Mouse (Mus musculus): ENCODE measurements around the gene Exoc8. TPM values are rescaled to one million over a fixed set of nuclear protein-coding genes. Genes with fewer than 3 reads are reported as not detected.

Exoc8 gene
- 12.8 and 16.8 TPM in 2 replicates for total RNA-seq (2012; rRNA removed)

GRCm38 (mm10) chr8:124897386-124898250 lies at the start of gene Exoc8, which contains the start of gene Sprtn:
Gene Exoc8, minus strand, starts transcription at chr8:124897705.
Gene Sprtn, plus strand, starts transcription at chr8:124897886.
- peaks cover 36% of the 10 kb centered on the region for H3K36me3 ChIP-seq (ENCODE audit: control insufficient read depth, insufficient read depth, low read length, poor library complexity, severe bottlenecking)
- TF ChIP-seq CHD2 (IDR thresholded peaks at IDR 0.05; ENCODE audit: low read depth, low read length) (peak; percentile 93), MAFK (IDR thresholded peaks at IDR 0.05; ENCODE audit: insufficient read depth, low read depth, low read length) (no peak), ZNF384 (IDR thresholded peaks at IDR 0.05; ENCODE audit: low read depth, low read length) (no peak), HCFC1 (IDR thresholded peaks at IDR 0.05; ENCODE audit: borderline replicate concordance, insufficient read depth, low read length) (peak; percentile 16), ZC3H11A (IDR thresholded peaks at IDR 0.05; ENCODE audit: borderline replicate concordance, low read depth, low read length) (no peak)
- H3K9ac ChIP-seq (ENCODE audit: insufficient read depth, low read depth, low read length, poor library complexity, severe bottlenecking): peak within 1 kb of the TSS; percentile 93
- H3K27ac ChIP-seq (ENCODE audit: insufficient read depth, low read depth, low read length, poor library complexity, severe bottlenecking): no peak within 1 kb of the TSS
- peaks cover 0 to 14% of the 10 kb centered on the region in 2 experiments; a peak in 2 of 4 replicates for H3K4me1 ChIP-seq (ENCODE audit: control insufficient read depth in 2 of 2, insufficient read depth in 2 of 2, low read length in 2 of 2, poor library complexity in 1 of 2)
- H3K4me3 ChIP-seq (ENCODE audit: insufficient read depth in 1 of 2, low read depth in 1 of 2, low read length in 2 of 2, poor library complexity in 1 of 2, severe bottlenecking in 1 of 2): peak within 1 kb of the TSS; percentile 73 to 95
- peak; percentile 86 for DNase-seq (ENCODE audit: low read depth, low spot score)
- H3K9me3 ChIP-seq (ENCODE audit: control insufficient read depth, insufficient read depth, low read depth, low read length): no peaks in the 10 kb centered on the region
- in situ Hi-C loops (cut with MboI; ENCODE audit: low sequenced_read_pairs in 2 of 2, unreplicated experiment in 2 of 2): no loop called here

DNA sequence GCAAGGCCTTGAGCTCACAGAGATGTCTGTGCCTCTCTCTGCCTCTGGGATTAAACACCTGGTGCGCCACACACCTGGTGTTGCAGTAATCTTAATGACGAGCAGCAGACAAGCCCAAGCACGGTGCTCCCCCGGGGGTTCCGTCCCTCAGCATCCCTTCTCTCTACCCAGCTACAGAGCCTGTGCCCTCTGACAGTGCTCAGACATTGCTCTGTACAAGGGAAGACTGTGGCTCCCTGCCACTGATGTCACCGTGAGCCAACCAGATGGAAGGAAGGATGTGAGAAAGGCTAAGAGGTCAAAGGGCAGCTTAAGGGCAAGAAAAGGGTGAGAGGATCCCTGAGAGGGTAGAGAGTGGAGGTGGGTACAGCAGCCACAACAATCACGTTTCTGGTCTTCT lies 46.9 kb upstream of the Exoc8 start:
- H3K36me3 ChIP-seq (ENCODE audit: control insufficient read depth, insufficient read depth, low read length, poor library complexity, severe bottlenecking): peaks cover 3% of the 10 kb centered on the region; the same call in 1 of the 2 replicates
- no peak for TF ChIP-seq MAFK (IDR thresholded peaks at IDR 0.05; ENCODE audit: insufficient read depth, low read depth, low read length)
- TF ChIP-seq CHD2 (IDR thresholded peaks at IDR 0.05; ENCODE audit: low read depth, low read length): no peak
- TF ChIP-seq HCFC1 (IDR thresholded peaks at IDR 0.05; ENCODE audit: borderline replicate concordance, insufficient read depth, low read length): no peak
- no peak for TF ChIP-seq ZC3H11A (IDR thresholded peaks at IDR 0.05; ENCODE audit: borderline replicate concordance, low read depth, low read length)
- TF ChIP-seq ZNF384 (IDR thresholded peaks at IDR 0.05; ENCODE audit: low read depth, low read length): no peak
- H3K4me1 ChIP-seq (ENCODE audit: control insufficient read depth in 2 of 2, insufficient read depth in 2 of 2, low read length in 2 of 2, poor library complexity in 1 of 2): peaks cover 0 to 11% of the 10 kb centered on the region in 2 experiments; a peak in 2 of 4 replicates
- H3K4me3 ChIP-seq (ENCODE audit: insufficient read depth in 1 of 2, low read depth in 1 of 2, low read length in 2 of 2, poor library complexity in 1 of 2, severe bottlenecking in 1 of 2): no peak overlapping the region
- H3K9me3 ChIP-seq (ENCODE audit: control insufficient read depth, insufficient read depth, low read depth, low read length): no peaks in the 10 kb centered on the region
- in situ Hi-C loops (cut with MboI; ENCODE audit: low sequenced_read_pairs in 2 of 2, unreplicated experiment in 2 of 2): no loop called here
- no peak overlapping the region for H3K27ac ChIP-seq (ENCODE audit: insufficient read depth, low read depth, low read length, poor library complexity, severe bottlenecking)
- DNase-seq (ENCODE audit: low read depth, low spot score): no peak
- H3K9ac ChIP-seq (ENCODE audit: insufficient read depth, low read depth, low read length, poor library complexity, severe bottlenecking): no peak overlapping the region

DNA sequence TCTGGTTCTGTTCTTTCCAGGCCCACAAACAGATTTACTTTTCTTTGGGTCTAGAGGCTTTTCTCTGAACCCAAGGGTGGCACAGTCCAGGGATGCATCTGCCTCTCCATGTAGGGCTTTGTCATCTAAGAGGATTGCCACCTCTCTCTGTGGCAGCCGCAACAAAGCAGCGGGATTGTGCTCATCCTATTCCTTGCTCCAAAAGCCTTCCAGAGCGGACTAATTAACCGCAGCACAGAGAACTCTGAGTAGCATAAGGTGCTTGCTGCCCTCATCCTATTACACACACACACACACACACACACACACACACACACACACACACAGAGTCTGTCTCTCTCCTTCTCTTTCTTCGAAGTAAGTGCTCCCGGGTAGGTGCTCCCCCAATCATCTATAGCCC lies 46.3 kb upstream of the Exoc8 start:
- Histone ChIP-seq H3K9ac (ENCODE audit: insufficient read depth, low read depth, low read length, poor library complexity, severe bottlenecking) (no peak overlapping the region), H3K4me3 (ENCODE audit: insufficient read depth in 1 of 2, low read depth in 1 of 2, low read length in 2 of 2, poor library complexity in 1 of 2, severe bottlenecking in 1 of 2) (no peak overlapping the region), H3K36me3 (ENCODE audit: control insufficient read depth, insufficient read depth, low read length, poor library complexity, severe bottlenecking) (peaks cover 3% of the 10 kb centered on the region; the same call in 1 of the 2 replicates), H3K27ac (ENCODE audit: insufficient read depth, low read depth, low read length, poor library complexity, severe bottlenecking) (no peak overlapping the region), H3K9me3 (ENCODE audit: control insufficient read depth, insufficient read depth, low read depth, low read length) (no peaks in the 10 kb centered on the region), H3K4me1 (ENCODE audit: control insufficient read depth in 2 of 2, insufficient read depth in 2 of 2, low read length in 2 of 2, poor library complexity in 1 of 2) (peaks cover 0 to 11% of the 10 kb centered on the region in 2 experiments; a peak in 2 of 4 replicates)
- in situ Hi-C loops (cut with MboI; ENCODE audit: low sequenced_read_pairs in 2 of 2, unreplicated experiment in 2 of 2): no loop called here
- no peak for DNase-seq (ENCODE audit: low read depth, low spot score)
- TF ChIP-seq MAFK (IDR thresholded peaks at IDR 0.05; ENCODE audit: insufficient read depth, low read depth, low read length) (no peak), ZNF384 (IDR thresholded peaks at IDR 0.05; ENCODE audit: low read depth, low read length) (no peak), HCFC1 (IDR thresholded peaks at IDR 0.05; ENCODE audit: borderline replicate concordance, insufficient read depth, low read length) (no peak), CHD2 (IDR thresholded peaks at IDR 0.05; ENCODE audit: low read depth, low read length) (no peak), ZC3H11A (IDR thresholded peaks at IDR 0.05; ENCODE audit: borderline replicate concordance, low read depth, low read length) (no peak)

GRCm38 (mm10) chr8:124937293-124937692 lies 39.8 kb upstream of the Exoc8 start:
- in situ Hi-C loops (cut with MboI; ENCODE audit: low sequenced_read_pairs in 2 of 2, unreplicated experiment in 2 of 2): no loop called here
- no peak for TF ChIP-seq ZC3H11A (IDR thresholded peaks at IDR 0.05; ENCODE audit: borderline replicate concordance, low read depth, low read length)
- TF ChIP-seq MAFK (IDR thresholded peaks at IDR 0.05; ENCODE audit: insufficient read depth, low read depth, low read length): no peak
- no peak for TF ChIP-seq ZNF384 (IDR thresholded peaks at IDR 0.05; ENCODE audit: low read depth, low read length)
- TF ChIP-seq CHD2 (IDR thresholded peaks at IDR 0.05; ENCODE audit: low read depth, low read length): no peak
- no peak for TF ChIP-seq HCFC1 (IDR thresholded peaks at IDR 0.05; ENCODE audit: borderline replicate concordance, insufficient read depth, low read length)

More at GRCm38 (mm10) chr8:124937293-124937692, 39.8 kb upstream of the Exoc8 start:
- H3K36me3 ChIP-seq (ENCODE audit: control insufficient read depth, insufficient read depth, low read length, poor library complexity, severe bottlenecking): peaks cover 3% of the 10 kb centered on the region; the same call in 1 of the 2 replicates
- no peak for DNase-seq (ENCODE audit: low read depth, low spot score)
- H3K9ac ChIP-seq (ENCODE audit: insufficient read depth, low read depth, low read length, poor library complexity, severe bottlenecking): no peak overlapping the region
- H3K27ac ChIP-seq (ENCODE audit: insufficient read depth, low read depth, low read length, poor library complexity, severe bottlenecking): no peak overlapping the region
- no peaks in the 10 kb centered on the region for H3K9me3 ChIP-seq (ENCODE audit: control insufficient read depth, insufficient read depth, low read depth, low read length)
- H3K4me3 ChIP-seq (ENCODE audit: insufficient read depth in 1 of 2, low read depth in 1 of 2, low read length in 2 of 2, poor library complexity in 1 of 2, severe bottlenecking in 1 of 2): no peak overlapping the region
- H3K4me1 ChIP-seq (ENCODE audit: control insufficient read depth in 2 of 2, insufficient read depth in 2 of 2, low read length in 2 of 2, poor library complexity in 1 of 2): peaks cover 0 to 3% of the 10 kb centered on the region in 2 experiments; a peak in 1 of 4 replicates
